Mouse (Mus musculus): ENCODE results near the gene Tbx1.

DNA sequence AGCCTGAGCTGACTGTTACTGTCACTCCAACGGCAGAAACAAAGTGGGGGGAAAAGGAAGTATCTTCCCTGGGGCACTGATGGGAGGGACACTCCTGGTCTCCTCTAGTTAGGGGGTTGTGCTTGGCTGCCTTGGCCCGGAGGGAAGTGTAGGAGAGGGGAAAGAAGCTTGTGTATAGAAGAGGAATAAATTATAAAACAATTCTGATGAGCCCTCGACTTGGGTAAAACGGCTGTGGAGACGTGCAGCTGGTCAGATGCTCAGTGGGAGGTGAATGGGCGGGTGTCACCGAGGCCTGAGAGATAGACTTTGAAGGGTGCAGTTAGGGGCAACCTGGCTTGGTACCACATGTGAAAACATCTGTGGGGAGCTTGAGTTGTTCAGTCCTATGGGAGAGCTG, 40.7 kb upstream of the Tbx1 start:
- no peak for TF ChIP-seq USF1 (IDR thresholded peaks at IDR 0.05; ENCODE audit: low read depth)
- no peak for TF ChIP-seq POLR2A (IDR thresholded peaks at IDR 0.05; ENCODE audit: insufficient read length, low read depth)
- TF ChIP-seq MAX (IDR thresholded peaks at IDR 0.05; ENCODE audit: low read depth), result no peak
- no peak for TF ChIP-seq TCF12 (IDR thresholded peaks at IDR 0.05; ENCODE audit: insufficient read depth, poor library complexity, severe bottlenecking)
- no peak for TF ChIP-seq POLR2AphosphoS2 (IDR thresholded peaks at IDR 0.05; ENCODE audit: insufficient read length, low read depth)
- TF ChIP-seq E2F4 (IDR thresholded peaks at IDR 0.05; ENCODE audit: insufficient read depth), result no peak
- TF ChIP-seq SRF (IDR thresholded peaks at IDR 0.05; ENCODE audit: control insufficient read depth, insufficient read length, low read depth), result no peak
- TF ChIP-seq MYOG (IDR thresholded peaks at IDR 0.05; ENCODE audit: control insufficient read depth in 1 of 3, insufficient read depth in 1 of 3, insufficient read length in 2 of 3, low read depth in 2 of 3), result no peak
- no peak for TF ChIP-seq TCF3 (IDR thresholded peaks at IDR 0.05; ENCODE audit: insufficient read length, low read depth)
- no peak for TF ChIP-seq MYOD1 (IDR thresholded peaks at IDR 0.05; ENCODE audit: control insufficient read depth in 1 of 3, insufficient read length in 2 of 3, low read depth in 2 of 3)
